Mouse (Mus musculus) small intestine, adult 2 months (tissue): ENCODE measurements around the gene Kdelr3. TPM values are rescaled to one million over a fixed set of nuclear protein-coding genes. Genes with fewer than 3 reads are reported as not detected.

Experiments
- H3K27ac ChIP-seq: fragments of 200-500 bp; 2 replicates; pipeline ENCODE4 v1.5.1; 2012; ENCODE audit warnings: low read depth, low read length, control low read depth, inconsistent platforms; ENCODE audit not compliant: insufficient read depth
- H3K27me3 ChIP-seq: fragments of 200-500 bp; 2 replicates; pipeline ENCODE4 v1.6.1; 2012; ENCODE audit warnings: mild to moderate bottlenecking, moderate library complexity, low read length, inconsistent platforms; ENCODE audit not compliant: control insufficient read depth, insufficient read depth
- H3K36me3 ChIP-seq: fragments of 200-500 bp; 2 replicates; pipeline ENCODE4 v1.6.1; 2012; ENCODE audit warnings: mild to moderate bottlenecking, low read length, control low read depth, inconsistent platforms; ENCODE audit not compliant: control insufficient read depth, insufficient read depth
- H3K4me1 ChIP-seq: fragments of 200-500 bp; 2 replicates; pipeline ENCODE4 v1.6.1; 2012; ENCODE audit warnings: low read length, inconsistent platforms, mixed read lengths; ENCODE audit not compliant: control insufficient read depth, insufficient read depth, insufficient read length
- H3K4me3 ChIP-seq: fragments of 200-500 bp; 2 replicates; pipeline ENCODE4 v1.5.1; 2012; ENCODE audit warnings: low read depth, mild to moderate bottlenecking, control low read depth, inconsistent platforms, low read length, moderate library complexity
- CTCF ChIP-seq: fragments of 200-500 bp; IDR thresholded peaks from 2 replicates; pipeline ENCODE4 v1.5.1; 2012; ENCODE audit warnings: low read depth, mild to moderate bottlenecking, control low read depth, inconsistent platforms, low read length, moderate library complexity, mixed read lengths; ENCODE audit not compliant: insufficient replicate concordance, insufficient read length; ENCODE audit errors: extremely low read depth
- POLR2A ChIP-seq: fragments of 200-500 bp; IDR thresholded peaks from 2 replicates; pipeline ENCODE4 v1.6.1; 2012; ENCODE audit warnings: low read depth, mild to moderate bottlenecking, control low read depth, inconsistent platforms, low read length, moderate library complexity
- WGBS: fragments of 180-500 bp; shearing (Covaris S2); methylation state at CpG from one replicate; pipeline ENCODE4 v1.1.7; 2018; 5-methylcytosine and 5-hydroxymethylcytosine counted together
- polyA plus RNA-seq: library from polyadenylated mRNA; depleted of rRNA; stranded (reverse); fragments of >200 nt; gene quantifications from 2 replicates; pipeline ENCODE4 v1.2.3, GENCODE M21; 2012

Gene Kdelr3
- polyA plus RNA-seq, 1 experiment = 10.5 TPM

DNA sequence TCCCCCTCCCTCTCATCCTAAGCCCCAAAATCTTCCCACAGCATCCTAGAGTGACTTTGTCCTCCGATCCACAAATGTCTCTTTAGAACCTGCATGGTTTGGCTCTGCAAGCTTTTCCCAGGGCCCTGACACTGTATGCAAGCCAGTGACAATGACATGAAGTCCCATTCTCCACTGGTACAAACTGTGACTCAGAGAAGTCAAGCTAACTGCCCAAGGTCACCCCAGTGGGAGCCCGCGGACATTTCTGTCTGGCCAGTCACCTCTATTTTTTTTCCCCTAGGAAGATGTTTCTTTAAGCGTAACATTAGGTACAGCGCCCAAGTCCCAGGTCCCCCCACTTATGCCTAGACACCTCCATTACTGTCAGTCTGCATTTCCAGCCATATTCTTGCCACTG is 12.8 kb upstream of the Kdelr3 start:
- no peak overlapping the region for H3K4me3 ChIP-seq
- 0 out of 2 replicates have a peak, but pooled peaks cover 1% of the 10 kb centered on the region for H3K4me1 ChIP-seq
- H3K27me3 ChIP-seq = peaks cover 60% of the 10 kb centered on the region
- no peak overlapping the region for H3K27ac ChIP-seq
- WGBS = 69% methylated on average over 5 of the region's 5 CpGs
- no peak for TF ChIP-seq POLR2A
- no peak for TF ChIP-seq CTCF
- H3K36me3 ChIP-seq = no peaks in the 10 kb centered on the region

DNA sequence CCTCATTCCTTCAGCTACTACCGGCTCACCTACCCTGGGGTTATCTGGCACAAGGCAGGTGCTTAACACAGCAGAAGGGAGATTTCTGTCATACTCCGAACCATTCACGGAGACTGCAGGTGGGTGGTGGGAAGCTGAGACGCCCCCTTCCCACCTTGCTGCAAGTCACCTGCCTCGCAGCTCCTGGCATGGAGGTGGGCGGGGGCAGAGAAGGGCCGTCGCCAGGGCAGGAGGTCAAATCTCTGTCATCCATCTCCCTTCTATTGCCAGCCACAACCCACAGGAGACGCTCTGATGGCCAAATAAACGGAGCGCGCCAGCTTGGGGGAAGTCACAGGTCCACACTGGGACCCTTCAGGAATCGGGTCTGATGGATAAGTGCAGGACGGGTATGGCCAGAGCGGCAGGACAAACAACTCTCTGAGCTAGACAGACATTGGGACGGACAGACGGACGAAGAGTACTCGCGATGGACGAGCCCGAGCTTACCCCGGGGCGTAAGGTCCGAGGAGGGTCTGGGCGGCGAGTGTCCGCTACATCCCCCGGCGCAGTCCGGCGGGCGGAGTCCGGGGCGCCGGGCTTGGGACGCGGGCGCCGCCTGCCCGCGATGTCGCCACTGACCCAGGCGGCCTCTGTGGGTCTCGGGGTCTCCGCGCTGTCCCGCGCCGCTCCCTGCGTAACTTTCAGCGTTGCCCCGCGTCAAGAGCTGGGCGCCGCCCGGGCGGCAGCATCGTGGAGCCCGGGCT is 11.3 kb upstream of the Kdelr3 start, which contains the start of gene Kcnj4:
Gene Kcnj4 (minus strand): TSS at position 535 of the 746 bp plus-strand sequence.
- Histone ChIP-seq H3K36me3 (no peaks in the 10 kb centered on the region), H3K4me1 (0 out of 2 replicates have a peak, but pooled peaks cover 1% of the 10 kb centered on the region), H3K4me3 (peak within 1 kb of the TSS; percentile 64), H3K27ac (no peak within 1 kb of the TSS), H3K27me3 (peaks cover 60% of the 10 kb centered on the region)
- TF ChIP-seq CTCF (no peak), POLR2A (no peak)
- 2% methylated on average over 60 of the region's 60 CpGs for WGBS

DNA sequence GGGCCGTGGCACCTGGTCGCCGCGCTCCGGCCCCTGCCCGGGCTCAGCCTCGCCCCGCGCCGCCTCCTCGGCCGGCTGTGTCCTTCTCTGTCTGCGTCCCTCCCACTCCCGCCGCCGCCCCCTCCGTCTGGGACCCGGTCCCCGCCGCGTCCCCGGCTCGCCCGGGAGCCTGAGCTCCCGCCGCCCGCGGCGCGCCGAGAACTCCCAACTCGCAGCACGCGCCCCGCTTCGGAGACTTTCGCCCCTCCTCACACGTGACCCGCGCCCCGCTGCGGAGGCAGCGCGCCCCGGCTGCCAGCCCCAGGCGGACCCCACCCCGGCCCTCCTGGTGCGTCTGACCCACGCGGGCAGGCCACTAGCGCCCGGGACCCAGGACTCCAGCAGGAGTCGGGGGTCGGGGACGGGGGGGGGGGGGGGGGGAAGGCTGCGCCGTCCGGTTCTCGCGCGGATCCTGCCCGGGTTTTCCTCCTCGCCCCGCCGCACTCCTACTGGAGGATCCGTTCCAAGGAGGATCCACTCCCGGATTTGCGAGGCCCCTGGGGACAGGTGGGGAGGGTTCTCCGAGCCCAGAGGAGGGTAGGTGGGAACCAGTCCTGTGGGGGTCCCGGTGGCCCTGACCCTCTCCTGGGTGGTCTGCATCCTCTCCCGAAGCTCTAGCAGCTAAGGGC is 10.5 kb upstream of the Kdelr3 start:
- no peaks in the 10 kb centered on the region for H3K36me3 ChIP-seq
- 1% methylated on average over 60 of the region's 71 CpGs for whole genome bisulfite sequencing
- TF ChIP-seq CTCF (no peak), POLR2A (no peak)
- no peak overlapping the region for H3K27ac ChIP-seq
- H3K27me3 ChIP-seq = peaks cover 63% of the 10 kb centered on the region
- H3K4me3 ChIP-seq = peak overlapping the region; percentile 64
- 0 out of 2 replicates have a peak, but pooled peaks cover 1% of the 10 kb centered on the region for H3K4me1 ChIP-seq

DNA sequence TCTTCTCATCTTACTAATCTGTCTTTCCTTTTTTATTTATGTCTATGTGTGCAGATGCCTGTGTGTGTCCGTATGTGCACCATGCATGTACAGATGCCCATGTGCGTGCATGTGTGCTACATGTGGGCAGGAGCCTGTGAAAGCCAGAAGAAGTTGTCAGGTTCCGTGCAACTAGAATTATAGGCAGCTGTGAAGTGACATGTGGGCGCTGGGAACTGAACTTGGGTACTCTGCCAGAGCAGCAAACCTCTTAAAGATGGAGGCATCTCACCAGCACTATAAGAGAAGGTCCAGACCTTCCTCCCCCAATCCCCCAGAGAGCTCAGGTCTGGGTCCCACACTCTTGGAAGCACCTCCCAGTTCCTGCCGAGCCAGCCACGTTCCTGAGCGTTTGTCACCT is 9.8 kb upstream of the Kdelr3 start:
- peaks cover 66% of the 10 kb centered on the region for H3K27me3 ChIP-seq
- H3K36me3 ChIP-seq = no peaks in the 10 kb centered on the region
- 31% methylated on average over 7 of the region's 7 CpGs for WGBS
- TF ChIP-seq POLR2A (no peak), CTCF (no peak)
- no peak overlapping the region for H3K27ac ChIP-seq
- H3K4me3 ChIP-seq = no peak overlapping the region
- H3K4me1 ChIP-seq = 0 out of 2 replicates have a peak, but pooled peaks cover 1% of the 10 kb centered on the region

DNA sequence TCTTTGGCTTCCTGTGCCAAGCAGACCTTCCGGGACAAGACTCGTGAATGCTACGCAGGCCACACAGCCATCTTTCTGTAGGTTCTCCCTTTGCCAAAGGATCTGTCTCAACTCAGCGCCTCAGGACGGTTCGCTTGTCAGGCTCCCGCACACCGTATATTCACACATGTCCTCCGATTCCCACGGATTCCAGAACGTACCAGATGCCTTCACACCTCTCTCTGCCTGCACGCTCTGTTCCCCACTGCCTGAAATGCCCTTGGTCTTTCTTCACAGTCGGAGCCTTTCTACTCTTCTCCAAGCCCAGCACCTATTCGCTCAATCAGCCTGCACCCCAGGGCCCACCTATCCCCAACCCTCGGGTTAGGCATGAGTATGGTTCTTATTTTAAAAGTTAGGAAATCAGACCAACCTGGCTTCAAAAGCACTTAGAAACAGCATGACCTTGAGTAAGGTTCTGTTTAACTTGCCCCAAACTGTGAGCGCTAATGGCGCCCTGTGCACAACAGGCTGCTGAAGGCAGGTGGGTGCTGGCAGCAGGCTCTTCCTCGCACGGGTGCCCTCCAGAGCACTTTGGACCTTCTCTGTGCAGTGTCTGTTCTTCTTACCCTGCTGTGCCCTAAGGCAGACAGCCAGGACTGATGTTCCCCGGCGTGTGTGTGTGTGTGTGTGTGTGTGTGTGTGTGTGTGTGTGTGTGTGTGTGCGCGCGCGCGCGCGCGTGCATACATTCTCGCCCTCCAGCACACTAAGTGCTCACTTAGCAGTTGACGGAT is 9.0 kb upstream of the Kdelr3 start:
- Histone ChIP-seq H3K36me3 (no peaks in the 10 kb centered on the region), H3K4me1 (0 out of 2 replicates have a peak, but pooled peaks cover 4% of the 10 kb centered on the region), H3K27ac (no peak overlapping the region), H3K4me3 (no peak overlapping the region), H3K27me3 (peaks cover 74% of the 10 kb centered on the region)
- WGBS = 55% methylated on average over 31 of the region's 31 CpGs
- TF ChIP-seq CTCF (no peak), POLR2A (no peak)

DNA sequence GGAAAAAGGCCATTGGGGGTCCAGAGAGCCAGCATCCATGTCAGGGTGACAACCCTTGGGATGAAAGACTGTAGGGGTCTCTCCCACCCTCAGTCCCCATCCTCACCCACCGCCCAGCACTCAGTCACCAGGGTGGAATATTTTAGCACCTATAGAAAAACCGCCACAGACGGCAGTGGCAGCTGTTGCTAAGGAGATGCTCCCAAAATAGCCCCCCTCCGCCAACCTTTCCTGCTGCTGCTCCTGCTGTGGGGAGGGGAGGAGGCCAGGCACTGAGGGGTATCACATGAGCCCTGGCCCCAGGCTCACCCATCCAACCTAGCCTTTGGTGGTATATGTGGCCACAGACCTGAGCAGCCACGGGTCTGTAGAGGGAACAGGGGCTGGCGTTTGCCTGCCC is 6.2 kb upstream of the Kdelr3 start:
- no peak for TF ChIP-seq CTCF
- TF ChIP-seq POLR2A = no peak
- Histone ChIP-seq H3K27me3 (peaks cover 60% of the 10 kb centered on the region), H3K27ac (no peak overlapping the region), H3K36me3 (no peaks in the 10 kb centered on the region), H3K4me1 (0 out of 2 replicates have a peak, but pooled peaks cover 4% of the 10 kb centered on the region), H3K4me3 (no peak overlapping the region)
- WGBS = 49% methylated on average over 6 of the region's 6 CpGs

DNA sequence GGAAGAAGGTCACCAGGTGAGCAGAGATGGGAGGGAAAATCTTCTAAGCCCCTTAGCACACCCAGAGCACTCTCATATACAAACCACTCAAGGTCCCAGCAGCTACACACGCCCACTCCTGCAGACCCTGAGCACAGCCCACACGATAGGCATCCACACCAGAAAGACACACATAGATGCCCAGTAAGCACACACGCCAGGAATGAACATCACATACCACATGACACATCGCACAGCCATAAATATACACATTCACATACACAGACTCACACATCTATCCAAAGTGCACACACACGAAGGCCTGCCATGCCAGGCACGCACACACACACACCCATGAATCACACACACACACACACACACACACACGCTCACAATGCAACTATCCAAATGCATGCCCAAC is 5.8 kb upstream of the Kdelr3 start:
- Histone ChIP-seq H3K4me3 (no peak overlapping the region), H3K27me3 (peaks cover 55% of the 10 kb centered on the region), H3K36me3 (no peaks in the 10 kb centered on the region), H3K27ac (no peak overlapping the region), H3K4me1 (0 out of 2 replicates have a peak, but pooled peaks cover 4% of the 10 kb centered on the region)
- WGBS = 72% methylated on average over 7 of the region's 7 CpGs
- TF ChIP-seq POLR2A (no peak), CTCF (no peak)
